Mouse (Mus musculus): ENCODE measurements around the gene Mutyh. TPM values are rescaled to one million over a fixed set of nuclear protein-coding genes. Genes with fewer than 3 reads are reported as not detected.

The Mutyh gene
- total RNA-seq, 1 experiment: 23.1 TPM

DNA sequence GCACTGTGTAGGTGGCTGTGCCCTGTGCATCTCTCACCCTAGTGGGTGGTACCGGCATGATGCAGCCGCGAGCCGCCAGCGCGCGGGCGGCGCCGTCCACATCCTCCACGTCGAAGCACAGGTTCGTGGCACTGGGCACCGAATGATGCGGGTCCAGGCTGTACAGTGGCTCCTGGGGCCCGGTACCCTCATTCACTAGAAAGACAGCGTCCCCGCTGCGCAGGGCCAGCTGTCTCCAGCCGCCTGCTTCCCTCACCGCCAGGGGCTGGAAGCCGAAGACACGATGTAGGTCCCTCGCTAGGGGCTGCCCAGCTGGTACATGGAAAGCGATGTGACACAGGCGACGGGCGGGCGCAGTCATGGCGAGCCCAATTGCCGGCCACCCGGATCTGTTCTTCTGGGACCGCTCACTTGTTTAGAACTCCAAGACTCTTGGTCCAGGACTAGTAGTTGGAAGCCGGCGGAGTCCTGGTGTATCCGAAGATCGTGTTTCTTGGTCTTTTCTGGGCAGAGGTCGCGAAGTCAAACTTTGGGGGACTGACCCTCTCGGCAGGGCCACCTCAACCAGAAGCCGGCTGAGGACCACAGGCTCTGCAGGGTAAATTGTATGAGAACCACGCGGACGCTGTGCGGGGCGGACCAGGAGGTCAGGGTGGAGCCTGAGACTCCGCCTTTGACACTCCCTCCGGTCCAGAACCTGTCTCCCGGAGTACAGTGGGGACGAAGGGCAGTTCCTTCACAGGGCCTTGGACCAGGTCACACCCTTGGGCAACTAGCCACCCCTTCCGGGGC is 13.6 kb downstream of the Mutyh start:
- DNase-seq (ENCODE audit: low read depth, low spot score): no peak
- peak overlapping the region; percentile 70 for H3K9ac ChIP-seq (ENCODE audit: insufficient read depth, low read depth, low read length, poor library complexity, severe bottlenecking)
- no peaks in the 10 kb centered on the region for H3K9me3 ChIP-seq (ENCODE audit: control insufficient read depth, insufficient read depth, low read depth, low read length)
- peaks cover 20% of the 10 kb centered on the region; the same call in 1 of the 2 replicates for H3K36me3 ChIP-seq (ENCODE audit: control insufficient read depth, insufficient read depth, low read length, poor library complexity, severe bottlenecking)
- peak overlapping the region; percentile 62 to 75 for H3K4me3 ChIP-seq (ENCODE audit: insufficient read depth in 1 of 2, low read depth in 1 of 2, low read length in 2 of 2, poor library complexity in 1 of 2, severe bottlenecking in 1 of 2)
- no peak overlapping the region for H3K27ac ChIP-seq (ENCODE audit: insufficient read depth, low read depth, low read length, poor library complexity, severe bottlenecking)
- in situ Hi-C loops (cut with MboI; ENCODE audit: low sequenced_read_pairs in 2 of 2, unreplicated experiment in 2 of 2): loop anchor here (5.0 to 25.0 kb wide), 3 partner anchors 171 to 316 kb away; partner anchors contain the start of genes Urod (in 2 of the 2), Btbd19 (in 1 of the 2), Hectd3 (in 1 of the 2) and Plk3 (in 1 of the 2)
- TF ChIP-seq CHD2 (IDR thresholded peaks at IDR 0.05; ENCODE audit: low read depth, low read length) (no peak), MAFK (IDR thresholded peaks at IDR 0.05; ENCODE audit: insufficient read depth, low read depth, low read length) (no peak), ZNF384 (IDR thresholded peaks at IDR 0.05; ENCODE audit: low read depth, low read length) (no peak), HCFC1 (IDR thresholded peaks at IDR 0.05; ENCODE audit: borderline replicate concordance, insufficient read depth, low read length) (no peak), ZC3H11A (IDR thresholded peaks at IDR 0.05; ENCODE audit: borderline replicate concordance, low read depth, low read length) (no peak)
- H3K4me1 ChIP-seq (ENCODE audit: control insufficient read depth in 2 of 2, insufficient read depth in 2 of 2, low read length in 2 of 2, poor library complexity in 1 of 2): peaks cover 0 to 11% of the 10 kb centered on the region in 2 experiments; a peak in 3 of 4 replicates

GRCm38 (mm10) chr4:116821694-116822016 is 14.1 kb downstream of the Mutyh start, which contains the start of gene Hpdl:
Gene Hpdl, minus strand, starts transcription at chr4:116821707.
- H3K4me3 ChIP-seq (ENCODE audit: insufficient read depth in 1 of 2, low read depth in 1 of 2, low read length in 2 of 2, poor library complexity in 1 of 2, severe bottlenecking in 1 of 2): peak within 1 kb of the TSS; percentile 62 to 75
- H3K36me3 ChIP-seq (ENCODE audit: control insufficient read depth, insufficient read depth, low read length, poor library complexity, severe bottlenecking): peaks cover 15% of the 10 kb centered on the region; the same call in 1 of the 2 replicates
- peaks cover 0 to 11% of the 10 kb centered on the region in 2 experiments; a peak in 3 of 4 replicates for H3K4me1 ChIP-seq (ENCODE audit: control insufficient read depth in 2 of 2, insufficient read depth in 2 of 2, low read length in 2 of 2, poor library complexity in 1 of 2)
- peak within 1 kb of the TSS; percentile 70 for H3K9ac ChIP-seq (ENCODE audit: insufficient read depth, low read depth, low read length, poor library complexity, severe bottlenecking)
- H3K9me3 ChIP-seq (ENCODE audit: control insufficient read depth, insufficient read depth, low read depth, low read length): no peaks in the 10 kb centered on the region
- H3K27ac ChIP-seq (ENCODE audit: insufficient read depth, low read depth, low read length, poor library complexity, severe bottlenecking): no peak within 1 kb of the TSS
- TF ChIP-seq ZNF384 (IDR thresholded peaks at IDR 0.05; ENCODE audit: low read depth, low read length) (peak; percentile 80), CHD2 (IDR thresholded peaks at IDR 0.05; ENCODE audit: low read depth, low read length) (no peak)
- in situ Hi-C loops (cut with MboI; ENCODE audit: low sequenced_read_pairs in 2 of 2, unreplicated experiment in 2 of 2): loop anchor here (5.0 to 25.0 kb wide), 3 partner anchors 171 to 316 kb away; partner anchors contain the start of genes Urod (in 2 of the 2), Btbd19 (in 1 of the 2), Hectd3 (in 1 of the 2) and Plk3 (in 1 of the 2)
- no peak for DNase-seq (ENCODE audit: low read depth, low spot score)

DNA sequence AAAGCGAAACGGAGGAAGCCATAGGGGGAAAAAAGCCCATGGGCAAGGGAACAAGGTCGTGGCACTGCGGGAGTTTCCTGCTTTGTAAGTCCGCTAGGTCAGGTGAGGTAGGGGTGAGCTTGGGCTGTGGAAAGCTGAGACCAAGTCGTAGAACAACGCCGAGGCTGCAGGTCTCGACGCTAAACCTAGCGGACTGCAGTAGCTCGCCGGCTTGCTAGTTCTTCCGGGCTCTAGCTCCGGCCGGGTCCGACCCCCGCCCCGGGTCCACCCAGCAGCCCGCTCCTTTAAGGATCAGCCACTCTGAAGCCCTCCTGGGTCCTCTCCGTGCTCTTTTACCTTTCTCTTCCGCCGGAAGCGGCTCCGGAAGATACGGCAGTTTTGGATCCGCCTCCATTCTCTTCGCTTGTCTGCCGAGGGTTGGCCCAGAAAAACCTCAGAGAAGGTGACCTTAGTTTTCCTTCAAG is 17.1 kb downstream of the Mutyh start:
- Histone ChIP-seq H3K4me3 (ENCODE audit: insufficient read depth in 1 of 2, low read depth in 1 of 2, low read length in 2 of 2, poor library complexity in 1 of 2, severe bottlenecking in 1 of 2) (peak overlapping the region; percentile 63 to 69), H3K9me3 (ENCODE audit: control insufficient read depth, insufficient read depth, low read depth, low read length) (no peaks in the 10 kb centered on the region), H3K4me1 (ENCODE audit: control insufficient read depth in 2 of 2, insufficient read depth in 2 of 2, low read length in 2 of 2, poor library complexity in 1 of 2) (peaks cover 0 to 9% of the 10 kb centered on the region in 2 experiments; a peak in 3 of 4 replicates), H3K27ac (ENCODE audit: insufficient read depth, low read depth, low read length, poor library complexity, severe bottlenecking) (peak overlapping the region; percentile 81), H3K36me3 (ENCODE audit: control insufficient read depth, insufficient read depth, low read length, poor library complexity, severe bottlenecking) (no peaks in the 10 kb centered on the region), H3K9ac (ENCODE audit: insufficient read depth, low read depth, low read length, poor library complexity, severe bottlenecking) (peak overlapping the region; percentile 84)
- TF ChIP-seq ZC3H11A (IDR thresholded peaks at IDR 0.05; ENCODE audit: borderline replicate concordance, low read depth, low read length) (no peak), HCFC1 (IDR thresholded peaks at IDR 0.05; ENCODE audit: borderline replicate concordance, insufficient read depth, low read length) (0 out of 2 replicates have a peak, but pooled peaks have one; percentile 16), CHD2 (IDR thresholded peaks at IDR 0.05; ENCODE audit: low read depth, low read length) (no peak), ZNF384 (IDR thresholded peaks at IDR 0.05; ENCODE audit: low read depth, low read length) (no peak), MAFK (IDR thresholded peaks at IDR 0.05; ENCODE audit: insufficient read depth, low read depth, low read length) (no peak)
- in situ Hi-C loops (cut with MboI; ENCODE audit: low sequenced_read_pairs in 2 of 2, unreplicated experiment in 2 of 2): loop anchor here (5.0 to 25.0 kb wide), 3 partner anchors 168 to 313 kb away; partner anchors contain the start of genes Urod (in 2 of the 2), Btbd19 (in 1 of the 2), Hectd3 (in 1 of the 2) and Plk3 (in 1 of the 2)
- DNase-seq (ENCODE audit: low read depth, low spot score): no peak

DNA sequence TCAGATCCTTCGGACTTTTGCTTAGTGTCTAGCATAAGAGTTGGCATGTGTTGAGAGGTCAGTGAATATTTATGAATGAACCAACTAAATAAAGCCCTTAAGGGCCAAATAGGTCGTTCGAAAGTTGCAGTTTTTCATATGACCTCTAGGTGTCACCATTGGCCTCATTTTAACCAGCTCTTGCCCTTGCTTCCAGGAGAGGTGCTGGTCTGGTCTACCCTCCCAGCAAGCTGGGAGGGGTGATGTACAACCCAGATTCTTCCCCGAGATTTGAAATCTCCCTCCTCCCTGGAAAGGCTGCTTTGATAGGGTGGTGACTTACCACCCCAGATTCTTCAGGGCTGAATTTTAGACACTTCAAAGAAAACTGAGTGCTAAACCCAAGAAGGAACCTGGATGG is 20.3 kb downstream of the Mutyh start:
- no peak for DNase-seq (ENCODE audit: low read depth, low spot score)
- Histone ChIP-seq H3K36me3 (ENCODE audit: control insufficient read depth, insufficient read depth, low read length, poor library complexity, severe bottlenecking) (no peaks in the 10 kb centered on the region), H3K9ac (ENCODE audit: insufficient read depth, low read depth, low read length, poor library complexity, severe bottlenecking) (no peak overlapping the region), H3K9me3 (ENCODE audit: control insufficient read depth, insufficient read depth, low read depth, low read length) (no peaks in the 10 kb centered on the region), H3K4me1 (ENCODE audit: control insufficient read depth in 2 of 2, insufficient read depth in 2 of 2, low read length in 2 of 2, poor library complexity in 1 of 2) (peaks cover 2 to 13% of the 10 kb centered on the region in 2 experiments; a peak in 2 of 4 replicates), H3K4me3 (ENCODE audit: insufficient read depth in 1 of 2, low read depth in 1 of 2, low read length in 2 of 2, poor library complexity in 1 of 2, severe bottlenecking in 1 of 2) (no peak overlapping the region), H3K27ac (ENCODE audit: insufficient read depth, low read depth, low read length, poor library complexity, severe bottlenecking) (no peak overlapping the region)
- in situ Hi-C loops (cut with MboI; ENCODE audit: low sequenced_read_pairs in 2 of 2, unreplicated experiment in 2 of 2): loop anchor here in 1 of 2 experiments (10.0 kb wide), 1 partner anchor 167 kb away; the partner anchor contains the start of genes Hectd3 and Urod
- TF ChIP-seq MAFK (IDR thresholded peaks at IDR 0.05; ENCODE audit: insufficient read depth, low read depth, low read length): no peak
- TF ChIP-seq HCFC1 (IDR thresholded peaks at IDR 0.05; ENCODE audit: borderline replicate concordance, insufficient read depth, low read length): no peak
- TF ChIP-seq ZC3H11A (IDR thresholded peaks at IDR 0.05; ENCODE audit: borderline replicate concordance, low read depth, low read length): peak; percentile 73; the same call in 1 of the 2 replicates
